Mouse (Mus musculus) ovary, adult 2 months (tissue): ENCODE data around the gene Nomo1. TPM values are rescaled to one million over a fixed set of nuclear protein-coding genes. Genes with fewer than 3 reads are reported as not detected.

Source experiments
- polyA plus RNA-seq: library from polyadenylated mRNA; depleted of rRNA; stranded (reverse); fragments of >200 nt; gene quantifications from 2 replicates; pipeline ENCODE4 v1.2.3, GENCODE M21; 2012; rRNA removed

Nomo1 gene
- polyA plus RNA-seq, result 39.9 and 46.6 TPM in 2 replicates

DNA sequence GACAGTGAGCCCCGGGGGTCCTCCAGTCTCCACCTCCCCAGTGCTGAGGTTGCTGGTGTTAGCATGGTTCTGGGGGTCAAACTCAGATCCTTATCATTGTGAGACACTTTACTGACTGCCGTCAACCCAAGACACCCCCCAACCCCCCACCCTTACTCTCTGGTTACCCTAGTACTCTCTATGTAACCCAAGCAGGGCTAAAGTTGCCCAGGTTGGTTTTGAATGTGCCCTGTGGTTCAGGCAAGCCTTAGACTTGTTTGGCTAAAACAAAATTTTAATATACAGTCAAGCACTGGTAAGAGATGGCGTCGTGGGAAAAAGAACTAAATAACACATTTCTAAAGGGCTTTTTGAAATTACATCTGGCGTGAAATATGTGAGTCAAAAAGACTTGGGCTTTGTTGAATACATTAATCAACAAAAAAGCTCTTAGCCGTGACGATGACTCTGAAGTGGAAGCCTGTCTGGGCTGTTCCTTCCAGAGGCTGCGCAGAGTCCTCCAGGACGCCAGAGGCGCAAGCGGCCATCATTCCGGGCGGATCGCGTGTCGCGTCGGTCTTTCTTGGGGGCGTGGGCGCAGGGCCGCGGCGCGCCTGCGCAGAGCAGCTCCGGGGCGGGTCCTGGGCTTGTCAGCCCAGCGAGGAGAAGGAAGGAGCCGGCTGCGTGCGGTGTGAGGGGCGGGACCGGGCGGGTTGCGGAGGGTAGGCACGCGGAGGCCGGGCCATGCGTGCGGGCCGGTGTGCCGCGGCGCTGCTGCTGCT lies at the start of gene Nomo1:
Gene Nomo1 (plus strand): TSS at position 590 of the 761 bp plus-strand sequence.

DNA sequence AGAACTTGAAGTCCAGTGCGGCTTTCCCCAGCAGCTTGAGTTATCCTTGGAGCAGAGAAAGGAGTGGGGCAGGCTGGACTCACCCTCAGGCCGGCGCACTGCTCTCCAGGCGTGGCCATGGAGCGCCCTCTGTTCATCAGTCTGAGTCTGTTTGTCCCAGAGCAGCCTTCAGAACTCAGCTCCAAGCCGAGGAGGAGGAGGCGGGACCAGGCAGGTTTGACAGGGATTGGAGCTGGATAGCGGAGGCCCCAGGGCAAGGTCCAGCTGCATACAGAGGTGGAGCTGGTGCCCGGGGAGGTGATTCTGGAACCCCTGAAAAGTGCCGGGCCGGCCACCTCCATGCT lies 3.4 kb upstream of the Nomo1 start, which contains the start of gene Abcc6:
Gene Abcc6 (minus strand): TSS at position 158 of the 344 bp plus-strand sequence.

DNA sequence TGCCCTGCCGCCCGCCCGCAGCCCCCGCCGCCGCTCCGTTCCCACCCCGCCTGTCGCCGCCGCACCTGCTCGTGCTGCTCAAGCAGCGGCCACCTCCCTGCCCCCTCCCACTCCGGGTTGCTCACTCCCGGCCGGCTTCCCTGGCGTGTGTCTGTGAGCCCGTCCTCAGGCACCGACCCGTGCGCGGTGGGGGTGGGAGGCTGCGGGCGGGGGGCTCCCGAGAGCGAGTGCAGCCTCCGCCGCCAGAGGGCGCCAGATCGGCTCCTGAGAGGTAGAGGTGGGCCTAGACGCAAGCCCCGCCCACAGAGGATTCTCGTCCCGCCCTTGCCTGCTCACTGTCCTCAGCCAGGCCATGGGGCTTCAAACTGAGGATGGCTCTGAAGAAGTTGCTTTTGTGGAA lies 67.1 kb downstream of the Nomo1 start, which contains the start of gene Kcnj11:
Gene Kcnj11 (minus strand): TSS at position 202 of the 400 bp plus-strand sequence.

Other genes starting within 250 kb of the Nomo1 start
- 14.7 and 15.5 TPM in 2 replicates for gene Lmtk3, start 250.0 kb upstream of the Nomo1 start, polyA plus RNA-seq
- gene Sult2b1, start 249.0 kb upstream of the Nomo1 start, polyA plus RNA-seq, result 1.00 and 1.4 TPM in 2 replicates
- 53.4 and 103 TPM in 2 replicates for gene Cyth2, start 219.1 kb upstream of the Nomo1 start, polyA plus RNA-seq
- gene Kcnj14, start 208.9 kb upstream of the Nomo1 start, polyA plus RNA-seq, result 0.96 and 1.2 TPM in 2 replicates
- gene Grwd1, start 202.8 kb upstream of the Nomo1 start, polyA plus RNA-seq, result 38.0 and 40.6 TPM in 2 replicates
- gene Kdelr1, start 160.9 kb upstream of the Nomo1 start, polyA plus RNA-seq, result 330 and 392 TPM in 2 replicates
- 4.1 and 7.2 TPM in 2 replicates for gene Grin2d, start 155.3 kb upstream of the Nomo1 start, polyA plus RNA-seq
- 0.87 and 1.5 TPM in 2 replicates for gene Syngr4, start 137.0 kb upstream of the Nomo1 start, polyA plus RNA-seq
- gene Tmem143, start 136.8 kb upstream of the Nomo1 start, polyA plus RNA-seq, result 50.4 and 51.3 TPM in 2 replicates
- gene Emp3, start 112.3 kb upstream of the Nomo1 start, polyA plus RNA-seq, result 491 and 520 TPM in 2 replicates
- 19.9 and 20.0 TPM in 2 replicates for gene Ccdc114, start 109.6 kb upstream of the Nomo1 start, polyA plus RNA-seq
- 1.4 and 1.8 TPM in 2 replicates for gene Abcc6, start 3.4 kb upstream of the Nomo1 start, polyA plus RNA-seq
- 0.35 and 0.51 TPM in 2 replicates for gene Kcnj11, start 67.1 kb downstream of the Nomo1 start, polyA plus RNA-seq
- gene Abcc8, start 146.3 kb downstream of the Nomo1 start, polyA plus RNA-seq, result 0.54 and 0.59 TPM in 2 replicates
- 0.05 and 0.09 TPM in 2 replicates for gene Ush1c, start 204.8 kb downstream of the Nomo1 start, polyA plus RNA-seq
- gene Otog, start 207.3 kb downstream of the Nomo1 start, polyA plus RNA-seq, result not detected in 2 replicates